9 mouse cellular contexts compared by ENCODE assay signal in genomic region chr6:72981124-72981651, GRCm38 (mm10). TPM values are rescaled to one million over a fixed set of nuclear protein-coding genes. Genes with fewer than 3 reads are reported as not detected.
DNase-seq lines count a peak whose midpoint lies in the region; ATAC-seq lines count a peak whose summit lies in the region.
"Had no signal": no experiment of that assay in that cellular context is flagged by ENCODE, and none has a peak within 500 bp of the region (broad histone marks: within the 10 kb centered on the region; RNA-seq: fewer than 3 reads in every experiment).

No protein-coding gene starts in this region.

- no peaks in the 10 kb centered on the region for H3K9me3 ChIP-seq in kidney, embryonic 16.5 days (ENCODE audit: low read length)
- no peaks in the 10 kb centered on the region for H3K9me3 ChIP-seq in hindbrain, embryonic 13.5 days

- ATAC-seq in kidney, embryonic 16.5 days (ENCODE audit: low FRiP score, low TSS enrichment), result peak; percentile 90
- no peak for ATAC-seq in hindbrain, embryonic 13.5 days (ENCODE audit: low FRiP score)

- H3K9ac ChIP-seq in kidney, embryonic 16.5 days (replicated peaks; ENCODE audit: low read length), result no peak overlapping the region
- no peak overlapping the region for H3K9ac ChIP-seq in hindbrain, embryonic 13.5 days

- no peaks in the 10 kb centered on the region for H3K27me3 ChIP-seq in kidney, embryonic 16.5 days (ENCODE audit: insufficient read depth, low read length)
- H3K27me3 ChIP-seq in hindbrain, embryonic 13.5 days, result 0 out of 2 replicates have a peak, but pooled peaks cover 5% of the 10 kb centered on the region

- peak; percentile 81 for DNase-seq in Muller cell, postnatal 12 days (ENCODE audit: inconsistent ontology term)
- DNase-seq in adrenal gland, postnatal 10 days, result peak; percentile 43
- peak; percentile 98 for DNase-seq in heart, adult 11 months
- peak; percentile 78 for DNase-seq in mesoderm, embryonic 11.5 days (ENCODE audit: low read depth, low spot score)
- DNase-seq in retina, postnatal 1 day, result no peak
- DNase-seq in spleen, postnatal 14 days (ENCODE audit: low spot score in 2 of 2), result no peak

- H3K4me2 ChIP-seq in kidney, embryonic 16.5 days (replicated peaks; ENCODE audit: low read depth, low read length), result peak overlapping the region; percentile 20
- H3K4me2 ChIP-seq in hindbrain, embryonic 13.5 days, result no peak overlapping the region

- peaks cover 11% of the 10 kb centered on the region for H3K4me1 ChIP-seq in kidney, embryonic 16.5 days (ENCODE audit: insufficient read depth, low read length)
- 0 out of 2 replicates have a peak, but pooled peaks cover 6% of the 10 kb centered on the region for H3K4me1 ChIP-seq in hindbrain, embryonic 13.5 days (replicated peaks)

- H3K4me3 ChIP-seq in kidney, embryonic 16.5 days (ENCODE audit: low read length), result no peak overlapping the region
- no peak overlapping the region for H3K4me3 ChIP-seq in hindbrain, embryonic 13.5 days

- no peaks in the 10 kb centered on the region for H3K36me3 ChIP-seq in kidney, embryonic 16.5 days (ENCODE audit: insufficient read depth, low read length)
- H3K36me3 ChIP-seq in hindbrain, embryonic 13.5 days, result no peaks in the 10 kb centered on the region

- peak overlapping the region; percentile 66 for H3K27ac ChIP-seq in kidney, embryonic 16.5 days (ENCODE audit: low read length)
- no peak overlapping the region for H3K27ac ChIP-seq in hindbrain, embryonic 13.5 days
- H3K27ac ChIP-seq: macrophage had no signal

- WGBS in kidney, embryonic 16.5 days, result 14% methylated on average over 9 of the region's 9 CpGs
- 41% methylated on average over 9 of the region's 9 CpGs for WGBS in hindbrain, embryonic 13.5 days

RNA-seq across cellular contexts. Expression of gene Tmsb10, which starts 22.6 kb away (rescaled TPM):
- 100 to 1,000 TPM; 483 to 577 TPM for total RNA-seq in adrenal gland, postnatal 10 days (2021)
- 1,506 and 1,750 TPM in 2 replicates for polyA plus RNA-seq in kidney, embryonic 16.5 days (2015; fragmentation: Nextera tagmentation; extraction: Ambion mirVana)
- polyA plus RNA-seq in hindbrain, embryonic 13.5 days (2015; fragmentation: Nextera tagmentation; extraction: Ambion mirVana), result 5,412 and 5,881 TPM in 2 replicates

Comparison
In these comparisons a context has a peak if more than half of its experiments do, and no peak if none do; other contexts are left out.
1. DNase-seq: peak in Muller cell, postnatal 12 days (single experiment), adrenal gland, postnatal 10 days (single experiment), heart, adult 11 months (single experiment) and mesoderm, embryonic 11.5 days (single experiment); none in retina, postnatal 1 day (single experiment) and spleen, postnatal 14 days (0 of 2).